Mouse (Mus musculus) heart, postnatal 0 days (tissue): ENCODE results near the gene Relt. TPM values are rescaled to one million over a fixed set of nuclear protein-coding genes. Genes with fewer than 3 reads are reported as not detected.
A peak's percentile ranks its signal among the peaks of the same experiment; 100 is the strongest.

Experiments used
- ATAC-seq: fragments of 200-750 bp; cut with Nextera tagmentation; 2 replicates; pipeline ENCODE4 v1.8.0; 2017; ENCODE audit warnings: low read depth, moderate number of reproducible peaks, moderate library complexity; ENCODE audit not compliant: insufficient read depth
- DNase-seq: peaks from one replicate; pipeline ENCODE4 v3.0.0-alpha.2; 2016; ENCODE audit warnings: low spot score
- H3K27ac ChIP-seq: fragments of 300-500 bp; sonication (generic); 2 replicates; pipeline ENCODE4 v1.5.1; 2014; ENCODE audit warnings: low read depth, mild to moderate bottlenecking
- H3K27me3 ChIP-seq: fragments of 300-500 bp; sonication (generic); 2 replicates; pipeline ENCODE4 v1.6.1; 2014; ENCODE audit warnings: low read length, mixed read lengths; ENCODE audit not compliant: control insufficient read depth, insufficient read depth
- H3K36me3 ChIP-seq: fragments of 300-500 bp; sonication (generic); replicated peaks from 2 replicates; pipeline ENCODE4 v1.6.1; 2014; ENCODE audit warnings: low read length, mixed read lengths; ENCODE audit not compliant: control insufficient read depth, insufficient read depth
- H3K4me1 ChIP-seq: fragments of 300-500 bp; sonication (generic); 2 replicates; pipeline ENCODE4 v1.6.1; 2014; ENCODE audit warnings: antibody characterized with exemption; ENCODE audit not compliant: control insufficient read depth, insufficient read depth
- H3K4me2 ChIP-seq: fragments of 300-500 bp; sonication (generic); 2 replicates; pipeline ENCODE4 v1.6.1; 2014; ENCODE audit warnings: low read depth, mild to moderate bottlenecking, low read length, moderate library complexity
- H3K4me3 ChIP-seq: fragments of 300-500 bp; sonication (generic); 2 replicates; pipeline ENCODE4 v1.5.1; 2014; ENCODE audit warnings: low read depth, low read length
- H3K9ac ChIP-seq: fragments of 300-500 bp; sonication (generic); replicated peaks from 2 replicates; pipeline ENCODE4 v1.6.1; 2014; ENCODE audit warnings: low read depth, low read length, mixed read lengths
- H3K9me3 ChIP-seq: fragments of 300-500 bp; sonication (generic); replicated peaks from 2 replicates; pipeline ENCODE4 v1.6.1; 2016; ENCODE audit warnings: low read length; ENCODE audit not compliant: control insufficient read depth
- CTCF ChIP-seq: IDR thresholded peaks from 2 replicates; pipeline ENCODE4 v1.5.1; 2016; ENCODE audit warnings: antibody characterized with exemption, control low read depth, low read depth
- EP300 ChIP-seq: IDR thresholded peaks from 2 replicates; pipeline ENCODE4 v1.6.1; 2016; ENCODE audit warnings: antibody characterized with exemption, low read depth
- WGBS: fragments of 180-500 bp; shearing (Covaris S2); extraction: QIAGEN DNeasy Blood & Tissue Kit; methylation state at CpG from one replicate; pipeline ENCODE4 v1.1.7; 2014; 5-methylcytosine and 5-hydroxymethylcytosine counted together
- polyA plus RNA-seq: library from polyadenylated mRNA; unstranded; fragments of >200 nt; fragmentation: Nextera tagmentation; extraction: Ambion mirVana; gene quantifications from 2 replicates; pipeline ENCODE4 v1.2.1, GENCODE M21; 2015
- total RNA-seq: library from RNA; depleted of rRNA; stranded (reverse); fragments of >200 nt; gene quantifications from 2 replicates; pipeline ENCODE4 v1.2.3, GENCODE M21; 2014; ENCODE audit warnings: low replicate concordance

Gene Relt
- total and polyA plus RNA-seq, 2 experiments from 2014 or later, result 2.3 to 5.1 TPM

- H3K9me3 ChIP-seq, result no peaks in the 10 kb centered on the region
- H3K4me3 ChIP-seq, result no peak overlapping the region
- DNase-seq (no peak), ATAC-seq (no peak)
- WGBS, result 76% methylated on average over 5 of the region's 5 CpGs
- no peak overlapping the region for H3K9ac ChIP-seq
- no peaks in the 10 kb centered on the region for H3K36me3 ChIP-seq
- H3K4me1 ChIP-seq, result peaks cover 20% of the 10 kb centered on the region
- no peak overlapping the region for H3K27ac ChIP-seq
- H3K27me3 ChIP-seq, result no peaks in the 10 kb centered on the region
- TF ChIP-seq EP300 (no peak), CTCF (no peak)
- no peak overlapping the region for H3K4me2 ChIP-seq
Observed at GRCm38 (mm10) chr7:100897828-100898227, 34.6 kb upstream of the Relt start.

- DNase-seq, result no peak
- TF ChIP-seq CTCF (no peak), EP300 (no peak)
- peaks cover 20% of the 10 kb centered on the region for H3K4me1 ChIP-seq
- H3K9ac ChIP-seq, result peak overlapping the region; percentile 54
- no peak overlapping the region for H3K27ac ChIP-seq
- H3K36me3 ChIP-seq, result peaks cover 6% of the 10 kb centered on the region
- ATAC-seq, result peak; percentile 6; the same call in 1 of the 2 replicates
- H3K27me3 ChIP-seq, result no peaks in the 10 kb centered on the region
- H3K4me2 ChIP-seq, result peak overlapping the region; percentile 95
- H3K9me3 ChIP-seq, result no peaks in the 10 kb centered on the region
- peak overlapping the region; percentile 51 for H3K4me3 ChIP-seq
- WGBS, result 5% methylated on average over 12 of the region's 12 CpGs
Observed at GRCm38 (mm10) chr7:100894833-100895226, 31.6 kb upstream of the Relt start.

GRCm38 (mm10) chr7:100894057-100894832, 31.0 kb upstream of the Relt start:
- TF ChIP-seq CTCF, result no peak
- H3K27me3 ChIP-seq, result no peaks in the 10 kb centered on the region
- ATAC-seq, result peak; percentile 55
- peak overlapping the region; percentile 95 for H3K4me2 ChIP-seq
- no peak for DNase-seq
- H3K36me3 ChIP-seq, result peaks cover 12% of the 10 kb centered on the region
- peak overlapping the region; percentile 51 for H3K4me3 ChIP-seq
- no peak overlapping the region for H3K27ac ChIP-seq
- H3K4me1 ChIP-seq, result peaks cover 20% of the 10 kb centered on the region
- WGBS, result 8% methylated on average over 51 of the region's 53 CpGs
- H3K9ac ChIP-seq, result peak overlapping the region; percentile 54
- no peaks in the 10 kb centered on the region for H3K9me3 ChIP-seq

GRCm38 (mm10) chr7:100893249-100894056, 30.2 kb upstream of the Relt start:
- Histone ChIP-seq H3K4me3 (no peak overlapping the region), H3K4me2 (peak overlapping the region; percentile 2; the same call in 1 of the 2 replicates), H3K27me3 (no peaks in the 10 kb centered on the region), H3K4me1 (peaks cover 20% of the 10 kb centered on the region), H3K27ac (no peak overlapping the region), H3K9me3 (no peaks in the 10 kb centered on the region), H3K36me3 (peaks cover 19% of the 10 kb centered on the region), H3K9ac (no peak overlapping the region)
- ATAC-seq (peak; percentile 52), DNase-seq (no peak)
- 39% methylated on average over 20 of the region's 20 CpGs for WGBS
- no peak for TF ChIP-seq EP300

- WGBS, result 32% methylated on average over 3 of the region's 3 CpGs
- H3K27ac ChIP-seq, result no peak overlapping the region
- H3K4me2 ChIP-seq, result no peak overlapping the region
- no peak for DNase-seq
- H3K4me1 ChIP-seq, result no peaks in the 10 kb centered on the region
- no peak overlapping the region for H3K9ac ChIP-seq
- H3K36me3 ChIP-seq, result peaks cover 59% of the 10 kb centered on the region
- H3K27me3 ChIP-seq, result no peaks in the 10 kb centered on the region
- no peak overlapping the region for H3K4me3 ChIP-seq
- no peaks in the 10 kb centered on the region for H3K9me3 ChIP-seq
- no peak for ATAC-seq
- no peak for TF ChIP-seq EP300
- TF ChIP-seq CTCF, result peak; percentile 81
Observed at GRCm38 (mm10) chr7:100886535-100886934, 23.3 kb upstream of the Relt start.
